Comparison of ENCODE assay signal across 17 mouse cellular contexts in genomic region chr3:14782365-14782764, GRCm38 (mm10). TPM values are rescaled to one million over a fixed set of nuclear protein-coding genes. Genes with fewer than 3 reads are reported as not detected.
"Had no signal": no experiment of that assay in that cellular context is flagged by ENCODE, and none has a peak within 500 bp of the region (broad histone marks: within the 10 kb centered on the region; RNA-seq: fewer than 3 reads in every experiment).

No protein-coding gene starts in this region.

RNA-seq across cellular contexts. Expression of gene Car1, which starts 25.8 kb away (rescaled TPM):
- total RNA-seq: gastrocnemius, postnatal 14 days; heart, adult 2 months; heart, postnatal 14 days; heart, postnatal 36 days; hindbrain, postnatal 0 days; layer of hippocampus, adult 18-20 months; layer of hippocampus, adult 8-10 months; layer of hippocampus, postnatal 14 days; layer of hippocampus, postnatal 36 days; left cerebral cortex, adult 18-20 months; left cerebral cortex, postnatal 10 days; left cerebral cortex, postnatal 25 days; left cerebral cortex, postnatal 4 days had no signal
- polyA plus RNA-seq: hindbrain, embryonic 11.5 days; hindbrain, embryonic 13.5 days; hindbrain, embryonic 15.5 days; intestine, embryonic 14.5 days had no signal
